Mouse (Mus musculus) left cerebral cortex, postnatal 25 days (tissue): ENCODE data around the gene Hoxa3. TPM values are rescaled to one million over a fixed set of nuclear protein-coding genes. Genes with fewer than 3 reads are reported as not detected.

Experiments used
- DNase-seq, 2 experiments: peaks; one replicate each; pipeline ENCODE4 v3.0.0; 2022; ENCODE audit warnings: low spot score in 2 of 2, mixed read lengths in 1 of 2
- intact Hi-C: fragments of 180-260 bp; cut with DNase I; formaldehyde crosslinking; loops from one replicate; pipeline ENCODE4 v1.15.1; 2025
- total RNA-seq, 2 experiments: library from RNA; stranded (reverse); gene quantifications; 2 replicates each; pipeline ENCODE4 v1.2.3; 2021

Hoxa3 gene
- total RNA-seq, 2 experiments from 2014 or later, result not detected

GRCm38 (mm10) chr6:52222729-52223128 lies 9.6 kb upstream of the Hoxa3 start:
- no peak for DNase-seq
- intact Hi-C loops, result loop anchor here (5.0 kb wide), 2 partner anchors 840 to 1040 kb away; no protein-coding TSS in a partner anchor

- no peak for DNase-seq
- intact Hi-C loops, result loop anchor here (2.0 to 5.0 kb wide), 5 partner anchors 351 to 1040 kb away; no protein-coding TSS in a partner anchor
These were observed 9.0 kb upstream of the Hoxa3 start for GRCm38 (mm10) chr6:52221993-52222685.

GRCm38 (mm10) chr6:52221337-52221992 lies 8.3 kb upstream of the Hoxa3 start, which contains the start of gene Hoxa7:
Gene Hoxa7, minus strand, starts transcription at chr6:52221854.
- peak; percentile 78 to 81 for DNase-seq
- intact Hi-C loops, result loop anchor here (2.0 to 5.0 kb wide), 5 partner anchors 351 to 1039 kb away; no protein-coding TSS in a partner anchor

GRCm38 (mm10) chr6:52220865-52221310 lies 7.8 kb upstream of the Hoxa3 start:
- intact Hi-C loops, result loop anchor here (2.0 to 5.0 kb wide), 5 partner anchors 350 to 1039 kb away; no protein-coding TSS in a partner anchor
- no peak for DNase-seq

- DNase-seq, result no peak
- intact Hi-C loops, result loop anchor here (2.0 to 5.0 kb wide), 5 partner anchors 349 to 1038 kb away; no protein-coding TSS in a partner anchor
These were observed 7.1 kb upstream of the Hoxa3 start for GRCm38 (mm10) chr6:52220003-52220864.

- intact Hi-C loops, result no loop called here
These were observed 6.3 kb upstream of the Hoxa3 start for GRCm38 (mm10) chr6:52219234-52219942.

GRCm38 (mm10) chr6:52218643-52219215 lies 5.6 kb upstream of the Hoxa3 start:
- no peak for DNase-seq
- intact Hi-C loops, result no loop called here

More at GRCm38 (mm10) chr6:52219234-52219942, 6.3 kb upstream of the Hoxa3 start:
- no peak for DNase-seq

- intact Hi-C loops, result no loop called here
These were observed 4.9 kb upstream of the Hoxa3 start for GRCm38 (mm10) chr6:52217895-52218642.

GRCm38 (mm10) chr6:52217459-52217768 lies 4.3 kb upstream of the Hoxa3 start:
- intact Hi-C loops, result no loop called here
- no peak for DNase-seq

More at GRCm38 (mm10) chr6:52217895-52218642, 4.9 kb upstream of the Hoxa3 start:
- DNase-seq, result no peak

GRCm38 (mm10) chr6:52216691-52217458 lies 3.7 kb upstream of the Hoxa3 start:
- no peak for DNase-seq
- intact Hi-C loops, result no loop called here

GRCm38 (mm10) chr6:52215771-52216535 lies 2.8 kb upstream of the Hoxa3 start:
- DNase-seq, result no peak
- intact Hi-C loops, result no loop called here

- no peak for DNase-seq
- intact Hi-C loops, result no loop called here
These were observed 1.9 kb upstream of the Hoxa3 start for GRCm38 (mm10) chr6:52215070-52215469.

GRCm38 (mm10) chr6:52214271-52214670 lies 1.1 kb upstream of the Hoxa3 start:
- no peak for DNase-seq
- intact Hi-C loops, result loop anchor here (5.0 kb wide), 1 partner anchor 207 kb away; no protein-coding TSS in a partner anchor

GRCm38 (mm10) chr6:52212556-52213118 lies 499 bp downstream of the Hoxa3 start:
- intact Hi-C loops, result loop anchor here (5.0 kb wide), 1 partner anchor 205 kb away; no protein-coding TSS in a partner anchor
- DNase-seq, result no peak

- intact Hi-C loops, result loop anchor here (5.0 kb wide), 1 partner anchor 205 kb away; no protein-coding TSS in a partner anchor
These were observed 1.2 kb downstream of the Hoxa3 start for GRCm38 (mm10) chr6:52211961-52212360.

More at GRCm38 (mm10) chr6:52211961-52212360, 1.2 kb downstream of the Hoxa3 start:
- DNase-seq, result no peak
